Mouse (Mus musculus) thymus, adult 2 months (tissue): ENCODE results near the gene Tipin. TPM values are rescaled to one million over a fixed set of nuclear protein-coding genes. Genes with fewer than 3 reads are reported as not detected.
A peak's percentile ranks its signal among the peaks of the same experiment; 100 is the strongest.
"Not testable (repeated sequence)": the region's sequence is repeated elsewhere in the genome, so short reads cannot be mapped to it uniquely, and the experiment has no call there.

Source experiments
- DNase-seq: peaks from one replicate; pipeline ENCODE4 v3.0.0; 2021
- H3K27ac ChIP-seq: fragments of 200-500 bp; 2 replicates; pipeline ENCODE4 v1.5.1; 2012; ENCODE audit warnings: low read length, control low read depth; ENCODE audit not compliant: control insufficient read depth, insufficient read depth
- H3K27me3 ChIP-seq: fragments of 200-500 bp; 2 replicates; pipeline ENCODE4 v1.6.1; 2012; ENCODE audit warnings: mild to moderate bottlenecking, low read length, moderate library complexity, mixed read lengths; ENCODE audit not compliant: control insufficient read depth, insufficient read depth
- H3K36me3 ChIP-seq: fragments of 200-500 bp; 2 replicates; pipeline ENCODE4 v1.6.1; 2012; ENCODE audit warnings: mild to moderate bottlenecking, low read length, moderate library complexity; ENCODE audit not compliant: control insufficient read depth, insufficient read depth
- H3K4me1 ChIP-seq: fragments of 200-500 bp; replicated peaks from 2 replicates; pipeline ENCODE4 v1.6.1; 2012; ENCODE audit warnings: low read length; ENCODE audit not compliant: control insufficient read depth, insufficient read depth
- H3K4me3 ChIP-seq: fragments of 200-500 bp; 2 replicates; pipeline ENCODE4 v1.5.1; 2012; ENCODE audit warnings: mild to moderate bottlenecking, low read length, control low read depth, moderate library complexity; ENCODE audit not compliant: control insufficient read depth, insufficient read depth
- CTCF ChIP-seq: fragments of 200-500 bp; IDR thresholded peaks from 2 replicates; pipeline ENCODE4 v1.5.1; 2012; ENCODE audit warnings: mild to moderate bottlenecking, control low read depth, low read length, moderate library complexity, borderline replicate concordance; ENCODE audit not compliant: control insufficient read depth, poor library complexity, insufficient read depth; ENCODE audit errors: extremely low read depth
- POLR2A ChIP-seq: fragments of 200-500 bp; IDR thresholded peaks from 2 replicates; pipeline ENCODE4 v1.6.1; 2012; ENCODE audit warnings: mild to moderate bottlenecking, low read length, control low read depth, moderate library complexity; ENCODE audit not compliant: control insufficient read depth, poor library complexity, insufficient read depth; ENCODE audit errors: extremely low read depth
- WGBS: fragments of 180-500 bp; shearing (Covaris S2); methylation state at CpG from one replicate; pipeline ENCODE4 v1.1.7; 2018; 5-methylcytosine and 5-hydroxymethylcytosine counted together
- polyA plus RNA-seq: library from polyadenylated mRNA; depleted of rRNA; stranded (reverse); fragments of >200 nt; gene quantifications from 2 replicates; pipeline ENCODE4 v1.2.3, GENCODE M21; 2012

Tipin gene
- polyA plus RNA-seq, 1 experiment = 16.5 TPM

GRCm38 (mm10) chr9:64274919-64275318, 6.5 kb upstream of the Tipin start:
- TF ChIP-seq CTCF (no peak), POLR2A (no peak)
- no peaks in the 10 kb centered on the region for H3K27me3 ChIP-seq
- DNase-seq = no peak
- H3K4me1 ChIP-seq = no peaks in the 10 kb centered on the region
- H3K36me3 ChIP-seq = no peaks in the 10 kb centered on the region
- H3K27ac ChIP-seq = no peak overlapping the region
- no peak overlapping the region for H3K4me3 ChIP-seq
- 69% methylated on average over 1 of the region's 1 CpGs for WGBS

- Histone ChIP-seq H3K27me3 (no peaks in the 10 kb centered on the region), H3K27ac (no peak overlapping the region), H3K4me1 (no peaks in the 10 kb centered on the region; the same call in 1 of the 2 replicates), H3K36me3 (no peaks in the 10 kb centered on the region), H3K4me3 (no peak overlapping the region)
- WGBS = 67% methylated on average over 8 of the region's 8 CpGs
- peak; percentile 78 for DNase-seq
- TF ChIP-seq CTCF = no peak
- no peak for TF ChIP-seq POLR2A
These were observed 3.7 kb upstream of the Tipin start for GRCm38 (mm10) chr9:64277706-64278105.

- WGBS = 98% methylated on average over 6 of the region's 6 CpGs
These were observed 2.6 kb upstream of the Tipin start for GRCm38 (mm10) chr9:64278665-64279310.

GRCm38 (mm10) chr9:64281781-64282178, 399 bp downstream of the Tipin start:
- TF ChIP-seq POLR2A = no peak
- TF ChIP-seq CTCF = no peak
- Histone ChIP-seq H3K4me3 (peak overlapping the region; percentile 82), H3K4me1 (no peaks in the 10 kb centered on the region; the same call in 1 of the 2 replicates), H3K27ac (peak overlapping the region; percentile 57; the same call in 1 of the 2 replicates), H3K27me3 (no peaks in the 10 kb centered on the region), H3K36me3 (no peaks in the 10 kb centered on the region)
- WGBS = under 1% methylated on average over 24 of the region's 24 CpGs
- DNase-seq = no peak

More at GRCm38 (mm10) chr9:64278665-64279310, 2.6 kb upstream of the Tipin start:
- TF ChIP-seq POLR2A (no peak), CTCF (no peak)
- no peak for DNase-seq
- Histone ChIP-seq H3K27ac (no peak overlapping the region), H3K4me1 (no peaks in the 10 kb centered on the region; the same call in 1 of the 2 replicates), H3K36me3 (no peaks in the 10 kb centered on the region), H3K4me3 (no peak overlapping the region), H3K27me3 (no peaks in the 10 kb centered on the region)

- Histone ChIP-seq H3K27me3 (no peaks in the 10 kb centered on the region), H3K27ac (no peak overlapping the region), H3K4me1 (no peaks in the 10 kb centered on the region; the same call in 1 of the 2 replicates), H3K4me3 (no peak overlapping the region; the same call in 1 of the 2 replicates), H3K36me3 (no peaks in the 10 kb centered on the region)
- no peak for DNase-seq
- 9% methylated on average over 5 of the region's 5 CpGs for WGBS
- TF ChIP-seq CTCF (no peak), POLR2A (no peak)
These were observed 1.1 kb downstream of the Tipin start for GRCm38 (mm10) chr9:64282404-64282987.

- not testable (repeated sequence) for H3K4me3 ChIP-seq, H3K27ac ChIP-seq, DNase-seq, H3K4me1 ChIP-seq, H3K27me3 ChIP-seq
- WGBS = over 99% methylated on average over 4 of the region's 4 CpGs
- H3K36me3 ChIP-seq = peaks cover 63% of the 10 kb centered on the region
These were observed 21.7 kb downstream of the Tipin start for GRCm38 (mm10) chr9:64303086-64303485.
